Mouse (Mus musculus) layer of hippocampus, adult 18-20 months (tissue): Measurements from ENCODE around the gene Slc16a12. TPM values are rescaled to one million over a fixed set of nuclear protein-coding genes. Genes with fewer than 3 reads are reported as not detected.

Source experiments
- DNase-seq, 2 experiments: peaks; one replicate each; pipeline ENCODE4 v3.0.0; 2022; ENCODE audit warnings: low spot score in 2 of 2
- total RNA-seq, 2 experiments: library from RNA; stranded (reverse); gene quantifications; 2 replicates each; pipeline ENCODE4 v1.2.3; 2021

Gene Slc16a12
- total RNA-seq, 2 experiments from 2014 or later, result 1.1 to 1.6 TPM

GRCm38 (mm10) chr19:34729505-34729904 lies 17.6 kb downstream of the Slc16a12 start:
- DNase-seq, result no peak

DNA sequence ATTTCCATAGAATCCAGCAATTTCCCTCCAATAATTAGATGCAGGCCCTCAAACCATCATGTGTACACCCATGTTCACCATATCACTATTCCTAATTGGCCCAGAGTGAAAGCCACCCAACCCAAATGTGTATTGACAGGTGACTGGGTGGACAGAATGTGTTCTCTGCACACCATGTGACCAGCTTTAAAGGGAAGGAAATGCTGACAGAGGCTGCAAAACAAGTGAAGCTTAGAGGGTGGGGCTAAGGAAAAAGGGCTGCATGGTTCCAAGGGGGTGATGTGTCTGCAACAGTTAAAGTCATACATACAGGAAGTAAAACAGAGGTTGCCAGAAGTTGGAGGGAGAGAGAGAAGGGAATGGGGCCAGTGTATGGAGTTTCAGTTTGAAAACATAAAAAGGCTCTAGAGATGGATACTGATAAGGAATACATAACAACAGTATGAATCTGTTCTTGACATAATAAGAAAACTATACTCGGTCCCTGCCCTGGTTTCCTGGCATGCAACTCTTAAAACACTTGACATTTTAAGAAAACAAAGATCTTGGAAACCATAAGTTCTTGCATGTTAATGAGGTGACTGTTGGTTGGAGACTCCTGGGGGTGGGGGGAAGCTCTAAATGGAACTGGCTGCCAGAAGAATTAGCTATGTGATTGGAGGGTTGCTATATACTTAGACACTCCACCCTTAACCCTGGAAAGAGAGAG lies 20.7 kb downstream of the Slc16a12 start:
- no peak for DNase-seq

DNA sequence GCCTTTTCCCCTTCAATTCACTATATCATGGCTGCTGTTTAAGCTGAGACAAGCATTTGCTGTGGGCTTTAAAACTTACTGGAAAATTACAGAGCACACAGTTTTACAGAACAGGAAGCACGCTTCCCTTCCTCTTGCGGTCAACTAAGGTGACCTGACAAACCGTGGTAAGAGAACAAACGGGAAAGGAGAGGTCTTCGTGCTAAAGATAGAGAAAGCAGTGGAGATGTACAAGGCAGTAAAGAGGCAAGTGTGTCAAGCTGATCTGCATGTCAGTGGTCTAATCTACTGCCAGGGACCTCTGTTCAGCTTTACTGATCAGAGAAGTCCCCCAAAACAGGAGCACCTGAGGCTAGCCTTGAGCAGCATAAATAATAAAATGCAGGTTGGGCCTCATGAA lies 21.7 kb downstream of the Slc16a12 start:
- no peak for DNase-seq

GRCm38 (mm10) chr19:34724598-34724997 lies 22.5 kb downstream of the Slc16a12 start:
- DNase-seq, result no peak

DNA sequence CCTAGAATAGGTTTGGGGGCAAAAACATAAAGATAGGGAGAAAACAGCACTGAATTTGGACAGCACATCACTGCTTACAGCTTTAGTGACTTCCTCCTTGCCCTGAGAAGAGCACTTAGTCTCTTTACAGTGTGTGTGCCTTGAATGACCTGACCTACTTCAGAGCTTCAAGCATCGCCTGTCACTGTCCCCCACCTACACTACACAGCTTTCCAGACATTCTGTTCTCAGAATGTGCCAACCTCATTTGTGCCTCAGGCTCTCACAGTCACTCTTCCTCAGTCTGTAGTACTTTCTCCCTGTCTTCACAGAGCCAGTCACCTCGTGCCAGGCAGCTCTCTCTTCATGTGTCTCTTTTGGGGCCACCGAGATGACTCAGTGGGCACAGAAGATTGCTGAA lies 24.5 kb downstream of the Slc16a12 start:
- DNase-seq, result no peak

DNA sequence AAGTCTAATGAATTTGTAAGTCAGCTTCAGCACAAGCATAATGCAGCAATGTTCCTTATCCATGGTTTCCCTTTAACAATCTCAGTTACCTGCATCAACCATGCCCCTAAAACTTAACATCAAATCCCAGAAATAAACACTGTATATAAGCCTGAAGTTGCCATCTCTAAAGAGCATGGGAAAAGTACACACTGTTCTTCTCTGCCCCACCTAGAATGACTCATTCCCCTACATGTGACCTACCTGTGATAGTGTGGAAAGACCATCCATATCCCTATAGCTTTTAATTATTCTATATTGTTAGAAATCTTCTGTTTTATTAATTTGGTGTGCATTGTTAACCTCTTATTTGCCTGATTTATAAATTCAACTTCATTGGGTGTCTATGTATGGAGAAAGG lies 27.0 kb downstream of the Slc16a12 start:
- no peak for DNase-seq

GRCm38 (mm10) chr19:34718963-34719362 lies 28.1 kb downstream of the Slc16a12 start:
- DNase-seq, result no peak

GRCm38 (mm10) chr19:34718478-34718877 lies 28.6 kb downstream of the Slc16a12 start:
- no peak for DNase-seq

GRCm38 (mm10) chr19:34715895-34716294 lies 31.2 kb downstream of the Slc16a12 start:
- DNase-seq, result no peak

DNA sequence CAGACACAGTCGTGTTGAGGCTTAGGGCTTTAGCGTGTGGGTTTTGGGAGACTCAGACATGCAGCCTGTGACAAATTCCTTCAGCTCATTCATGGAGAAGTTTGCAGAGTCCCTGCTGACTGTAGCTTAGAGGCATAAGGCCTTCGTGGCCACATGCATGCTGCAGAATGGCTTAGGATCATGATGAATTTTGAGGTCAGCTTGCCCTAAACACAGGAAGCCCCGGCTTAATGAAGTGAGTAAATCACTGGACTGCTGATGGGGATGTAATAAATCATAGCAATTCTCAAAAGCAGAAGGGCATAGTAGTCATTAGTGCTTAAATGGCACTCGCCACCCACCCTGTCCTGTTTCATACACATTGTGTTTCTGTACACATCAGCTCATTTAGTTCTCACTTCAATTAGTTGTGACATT lies 32.8 kb downstream of the Slc16a12 start:
- no peak for DNase-seq

GRCm38 (mm10) chr19:34712050-34712449 lies 35.0 kb downstream of the Slc16a12 start:
- no peak for DNase-seq

- DNase-seq, result no peak
These were observed 38.9 kb downstream of the Slc16a12 start for GRCm38 (mm10) chr19:34708221-34708620.

GRCm38 (mm10) chr19:34707571-34707970 lies 39.5 kb downstream of the Slc16a12 start:
- no peak for DNase-seq

GRCm38 (mm10) chr19:34706261-34706660 lies 40.8 kb downstream of the Slc16a12 start:
- DNase-seq, result no peak

DNA sequence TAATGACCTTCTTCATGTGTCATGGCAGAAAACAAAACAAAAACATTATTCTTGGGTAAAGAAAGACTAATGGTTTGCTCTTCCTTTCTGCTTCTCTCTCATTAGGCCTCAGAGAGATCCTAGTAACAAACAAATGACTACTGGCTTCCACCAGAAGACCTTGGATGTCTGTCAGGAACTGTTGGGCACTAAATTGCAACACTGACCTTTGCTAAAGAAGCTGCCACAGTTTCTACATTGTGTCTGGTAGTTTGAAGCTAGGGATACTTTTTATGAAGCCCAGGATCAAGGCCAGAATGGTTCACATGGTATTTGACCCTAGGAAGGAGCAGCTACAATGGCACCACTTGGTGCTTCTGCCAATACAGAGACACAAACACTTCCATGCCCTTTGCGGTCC lies 41.9 kb downstream of the Slc16a12 start:
- DNase-seq, result no peak

DNA sequence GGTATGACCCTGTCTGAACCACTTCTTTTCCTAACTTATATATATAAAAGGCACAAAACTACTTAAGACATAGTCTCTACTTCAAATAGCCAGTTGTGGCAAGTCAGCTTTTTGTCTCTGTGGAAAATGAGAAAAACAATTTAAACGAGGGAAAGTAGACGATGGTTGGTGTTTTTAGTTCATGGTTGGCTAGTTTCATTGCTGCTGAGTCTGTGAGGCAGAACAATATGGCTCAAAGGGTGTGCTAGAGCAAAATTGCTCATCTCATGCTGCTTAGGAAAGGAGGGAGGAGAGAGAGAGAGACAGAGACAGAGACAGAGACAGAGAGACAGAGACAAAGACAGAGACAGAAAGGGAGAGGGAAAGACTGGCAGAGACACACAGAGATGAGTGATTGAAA lies 47.8 kb downstream of the Slc16a12 start:
- no peak for DNase-seq

DNA sequence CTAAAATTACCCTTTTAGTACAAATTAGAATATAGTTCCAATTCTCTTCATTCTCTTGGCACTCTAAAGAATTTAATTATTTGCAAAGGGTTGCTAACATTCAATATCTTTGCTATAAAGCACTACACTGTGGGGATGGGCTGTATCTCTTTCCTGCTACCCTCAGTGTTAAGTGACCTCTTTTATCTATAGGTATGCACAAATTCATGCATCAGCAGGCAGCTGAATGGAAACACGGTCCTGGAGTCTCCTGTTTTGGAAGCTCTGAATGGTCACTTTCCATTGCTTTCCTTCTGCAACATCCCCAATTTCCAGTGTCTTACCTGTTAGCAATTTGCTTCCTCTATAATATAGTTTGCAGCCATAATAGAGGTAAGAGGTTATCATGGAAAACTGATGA lies 48.2 kb downstream of the Slc16a12 start:
- DNase-seq, result no peak

GRCm38 (mm10) chr19:34698432-34698831 lies 48.7 kb downstream of the Slc16a12 start:
- no peak for DNase-seq

DNA sequence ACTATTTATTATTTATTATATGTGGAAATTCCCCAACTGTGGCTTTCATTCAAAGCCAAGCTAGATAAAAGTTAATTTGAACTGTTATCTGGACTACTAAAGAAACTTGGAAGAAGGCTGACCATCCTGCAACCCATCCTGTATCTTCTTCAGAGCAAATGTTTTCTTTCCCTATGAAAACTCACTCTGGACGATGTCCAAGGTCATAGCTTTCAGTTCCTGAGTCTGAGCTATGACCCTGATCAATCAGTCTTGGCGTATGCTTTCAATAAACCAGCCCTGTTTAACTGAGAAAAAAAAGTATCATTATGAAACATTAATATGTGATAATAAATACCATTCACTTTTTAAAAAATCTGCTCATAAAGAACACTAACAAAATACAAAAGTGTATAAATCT lies 49.6 kb downstream of the Slc16a12 start:
- no peak for DNase-seq

DNA sequence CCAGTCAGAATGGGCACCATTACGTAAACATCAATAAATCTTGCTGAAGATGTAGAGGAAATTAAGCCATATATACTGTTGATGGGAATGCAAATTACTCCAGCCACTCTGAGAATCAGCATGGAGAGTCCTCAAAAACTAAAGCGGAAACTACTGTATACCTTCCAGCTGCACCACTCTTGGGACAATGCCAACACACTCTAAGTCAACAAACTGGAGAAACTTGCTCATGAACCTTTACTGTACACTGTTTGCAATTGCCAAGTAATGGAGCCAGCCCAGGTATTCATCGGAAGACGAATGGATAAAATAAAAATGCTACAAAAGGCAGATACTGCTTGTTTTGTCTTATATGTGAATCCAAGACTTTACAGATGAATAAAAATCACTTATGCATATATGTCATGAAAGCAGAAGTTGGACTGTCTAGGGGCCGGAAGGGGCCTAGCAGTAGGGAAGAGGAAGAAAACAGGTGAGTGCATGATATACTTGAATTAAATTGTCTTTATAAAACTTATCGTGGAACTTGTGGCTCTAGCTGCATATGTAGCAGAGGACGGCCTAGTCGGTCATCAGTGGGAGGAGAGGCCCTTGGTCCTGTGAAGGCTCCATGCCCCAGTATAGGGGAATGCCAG lies 50.6 kb downstream of the Slc16a12 start:
- no peak for DNase-seq

GRCm38 (mm10) chr19:34691402-34691801 lies 55.7 kb downstream of the Slc16a12 start:
- no peak for DNase-seq

DNA sequence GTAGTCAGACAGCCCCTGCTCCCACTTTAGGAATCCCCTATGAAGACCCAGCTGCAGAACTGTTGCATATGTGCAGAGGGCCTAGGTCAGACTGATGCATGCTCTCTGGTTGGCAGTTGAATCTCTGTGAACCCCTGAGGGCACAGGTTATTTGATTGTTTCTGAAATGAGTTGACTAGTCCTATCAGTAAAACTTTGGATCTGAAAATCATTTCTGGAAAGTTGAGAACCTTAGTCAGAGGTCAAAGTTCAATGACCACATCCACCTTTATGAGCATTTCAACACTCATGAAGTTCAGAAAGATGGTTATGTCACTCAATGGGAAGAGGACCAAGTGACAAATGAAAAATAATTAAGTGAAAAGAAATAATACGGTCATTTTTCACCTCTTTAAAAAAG lies 61.6 kb downstream of the Slc16a12 start:
- DNase-seq, result no peak

GRCm38 (mm10) chr19:34684857-34685256 lies 62.2 kb downstream of the Slc16a12 start:
- peak; percentile 19 to 59 for DNase-seq
